Mouse (Mus musculus) CH12.LX (cell line): ENCODE measurements around the gene Pbxip1.

Source experiments
- CHD2 ChIP-seq: IDR thresholded peaks from 2 replicates; pipeline ENCODE4 v1.6.1; 2011; ENCODE audit warnings: low read length, improper control_type of control experiment
- CTCF ChIP-seq, 2 experiments: IDR thresholded peaks in 1 of 2; conservative IDR thresholded peaks in 1 of 2; 2 replicates each; pipeline ENCODE4 v1.5.1; 2011 to 2012; ENCODE audit warnings: low read depth in 2 of 2, low read length in 2 of 2, improper control_type of control experiment in 1 of 2, inconsistent platforms in 1 of 2, mild to moderate bottlenecking in 1 of 2, moderate library complexity in 1 of 2
- EP300 ChIP-seq: IDR thresholded peaks from 2 replicates; pipeline ENCODE4 v1.6.1; 2011; ENCODE audit warnings: low read length, improper control_type of control experiment
- HCFC1 ChIP-seq: IDR thresholded peaks from 2 replicates; pipeline ENCODE4 v1.6.1; 2012; ENCODE audit warnings: low read depth, mild to moderate bottlenecking, inconsistent platforms, low read length, improper control_type of control experiment
- JUND ChIP-seq: conservative IDR thresholded peaks from 2 replicates; pipeline ENCODE4 v1.6.1; 2011; ENCODE audit warnings: low read depth, low read length, improper control_type of control experiment
- MAFK ChIP-seq: IDR thresholded peaks from 2 replicates; pipeline ENCODE4 v1.6.1; 2011; ENCODE audit warnings: low read length, improper control_type of control experiment; ENCODE audit not compliant: insufficient replicate concordance
- MAZ ChIP-seq: IDR thresholded peaks from 2 replicates; pipeline ENCODE4 v1.6.1; 2012; ENCODE audit warnings: low read depth, mild to moderate bottlenecking, inconsistent platforms, low read length, improper control_type of control experiment, moderate library complexity
- POLR2A ChIP-seq: IDR thresholded peaks from 2 replicates; pipeline ENCODE4 v1.6.1; 2011; ENCODE audit warnings: low read depth, mild to moderate bottlenecking, improper control_type of control experiment, low read length
- SIN3A ChIP-seq: IDR thresholded peaks from 2 replicates; pipeline ENCODE4 v1.6.1; 2012; ENCODE audit warnings: low read length, improper control_type of control experiment, inconsistent platforms
- USF1 ChIP-seq: IDR thresholded peaks from 2 replicates; pipeline ENCODE4 v1.6.1; 2014; ENCODE audit warnings: low read depth, mild to moderate bottlenecking, inconsistent platforms, low read length, improper control_type of control experiment

GRCm38 (mm10) chr3:89394006-89394893 is 42.3 kb upstream of the Pbxip1 start, which contains the start of gene Zbtb7b:
- TF ChIP-seq EP300 (no peak; the same call in 1 of the 2 replicates), CHD2 (no peak; the same call in 1 of the 2 replicates), MAZ (peak; percentile 23; the same call in 1 of the 2 replicates), USF1 (no peak), SIN3A (no peak; the same call in none of the 2 replicates), CTCF (conservative IDR thresholded peaks at IDR 0.05 in 1 of 2, IDR thresholded peaks at IDR 0.05 in 1 of 2; ENCODE audit: low read depth in 2 of 2, low read length in 2 of 2) (peak in 1 of 2 experiments; percentile 52; a peak in 2 of 4 replicates), JUND (no peak), POLR2A (peak; percentile 32), HCFC1 (no peak), MAFK (no peak)
